Mouse (Mus musculus): Measurements from ENCODE around the gene Rhbdf1. TPM values are rescaled to one million over a fixed set of nuclear protein-coding genes. Genes with fewer than 3 reads are reported as not detected.
A peak's percentile ranks its signal among the peaks of the same experiment; 100 is the strongest.

The Rhbdf1 gene
- total RNA-seq, 2 experiments from 2014 or later, result 13.9 to 14.4 TPM

DNA sequence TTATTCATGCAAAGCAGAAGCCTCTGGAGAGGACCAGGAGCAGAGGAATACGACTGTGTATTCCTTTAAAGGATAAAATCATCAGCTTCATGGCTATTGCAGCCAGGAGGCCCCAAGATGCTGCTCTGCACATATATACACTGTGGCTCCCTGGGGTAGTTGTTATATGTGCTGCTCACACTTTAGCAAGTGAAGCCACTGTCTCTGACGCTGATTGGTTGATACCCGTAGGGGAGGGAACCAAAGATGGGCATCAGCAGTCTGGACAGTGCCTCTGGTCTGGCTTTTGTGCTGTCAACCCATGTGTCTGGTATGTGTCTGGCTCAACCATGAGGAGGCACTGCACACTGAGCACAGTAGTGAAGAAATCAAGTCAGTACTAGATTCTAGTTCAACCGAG, 55.4 kb downstream of the Rhbdf1 start:
- Histone ChIP-seq H3K4me3 (no peak overlapping the region), H3K27ac (no peak overlapping the region)
- TF ChIP-seq CTCF (IDR thresholded peaks at IDR 0.05), result no peak
- intact Hi-C loops (cut with DNase I), result no loop called here
- no peak for DNase-seq (ENCODE audit: extremely low spot score in 1 of 2, low spot score in 2 of 2)

DNA sequence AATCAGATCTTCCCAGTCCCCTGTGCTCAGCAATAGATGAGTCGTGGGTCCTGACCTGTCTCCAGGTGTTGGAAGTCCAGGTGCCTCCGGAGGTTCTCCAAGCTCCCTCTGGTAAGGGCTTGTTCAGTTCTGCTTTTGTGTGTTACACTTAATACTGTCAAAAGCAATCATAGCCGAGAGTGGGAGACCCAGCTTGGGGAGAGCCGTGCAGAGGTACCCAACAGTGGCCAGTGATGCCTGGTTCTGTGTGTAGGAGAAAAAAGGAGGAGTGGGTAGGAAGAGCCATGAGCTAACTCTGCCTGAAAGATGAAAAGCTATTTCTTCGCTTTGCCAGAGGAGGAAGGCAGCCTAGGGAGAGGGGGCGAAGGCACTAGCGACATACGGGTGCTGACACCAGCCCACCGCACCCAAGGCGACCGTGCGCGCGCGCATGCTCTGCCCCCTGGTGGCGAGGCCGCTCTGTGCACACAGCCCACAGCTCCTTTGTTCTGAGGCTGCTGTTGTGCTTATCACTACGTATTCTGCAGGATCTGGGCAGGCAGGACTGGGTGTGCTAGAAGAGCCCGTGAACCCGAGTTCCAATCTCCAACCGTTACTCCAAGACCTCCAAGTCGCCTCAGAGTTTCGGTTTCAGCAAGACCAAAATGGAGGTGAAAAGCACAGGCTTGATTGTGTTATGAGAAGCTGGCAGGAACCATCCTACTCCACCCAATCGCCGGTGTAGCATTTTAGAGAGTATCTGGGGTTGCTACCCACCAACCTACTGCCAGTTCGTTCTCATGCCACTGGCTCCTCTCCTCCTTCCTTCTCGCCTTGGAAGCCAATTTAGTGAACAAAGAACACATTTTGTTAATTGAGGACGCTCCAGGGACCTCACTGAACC, 59.9 kb downstream of the Rhbdf1 start:
- TF ChIP-seq CTCF (IDR thresholded peaks at IDR 0.05), result peak; percentile 99
- intact Hi-C loops (cut with DNase I), result loop anchor here (1.0 to 5.0 kb wide), 3 partner anchors 162 to 485 kb away; partner anchors contain the start of gene Nsg2
- Histone ChIP-seq H3K27ac (peak overlapping the region; percentile 72), H3K4me3 (peak overlapping the region; percentile 41)
- DNase-seq (ENCODE audit: extremely low spot score in 1 of 2, low spot score in 2 of 2), result peak; percentile 89 to 94

DNA sequence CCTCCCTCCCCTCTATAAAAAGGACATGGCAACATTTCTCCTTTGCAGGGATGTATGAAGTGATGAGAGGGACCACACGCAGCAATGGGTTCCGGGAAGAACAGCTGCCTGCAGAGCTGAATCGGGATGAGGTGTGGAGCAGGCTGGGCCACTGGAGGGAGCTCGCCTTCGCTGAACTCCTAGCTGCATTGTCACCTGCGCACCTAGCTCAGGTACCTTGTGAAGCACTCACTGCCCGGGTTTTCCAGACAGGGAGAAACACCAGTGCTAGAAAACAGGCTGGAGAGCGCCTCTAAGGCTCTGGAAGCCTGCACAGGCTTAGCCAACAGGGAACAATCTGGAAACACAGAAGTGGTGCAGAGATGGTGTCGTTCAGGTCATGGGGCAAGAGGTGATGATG, 60.6 kb downstream of the Rhbdf1 start:
- TF ChIP-seq CTCF (IDR thresholded peaks at IDR 0.05), result peak; percentile 47
- peak overlapping the region; percentile 72 for H3K27ac ChIP-seq
- intact Hi-C loops (cut with DNase I), result loop anchor here (5.0 kb wide), 2 partner anchors 209 to 484 kb away; no protein-coding TSS in a partner anchor
- DNase-seq (ENCODE audit: extremely low spot score in 1 of 2, low spot score in 2 of 2), result peak in 1 of 2 experiments; percentile 43
- peak overlapping the region; percentile 41 for H3K4me3 ChIP-seq

DNA sequence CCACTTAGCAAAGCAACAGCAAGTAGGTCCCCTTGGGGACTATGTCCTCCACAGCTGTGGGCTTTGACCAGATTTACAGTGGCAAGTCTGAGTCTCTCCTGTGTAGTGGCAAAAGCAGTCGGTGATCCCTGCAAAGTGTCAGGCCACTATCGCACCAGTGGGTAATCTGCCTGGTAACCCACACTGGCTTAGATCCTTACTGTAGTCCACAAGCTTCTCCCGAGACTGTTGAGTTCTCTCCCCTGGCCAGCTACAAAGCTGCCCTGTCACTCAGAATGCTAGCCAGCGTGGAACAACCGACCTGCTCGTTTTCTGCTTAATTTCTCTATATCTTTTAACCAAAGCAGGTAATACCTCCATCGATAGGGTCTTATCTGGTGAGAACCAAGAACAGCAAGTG, 61.8 kb downstream of the Rhbdf1 start:
- H3K27ac ChIP-seq, result no peak overlapping the region
- DNase-seq (ENCODE audit: extremely low spot score in 1 of 2, low spot score in 2 of 2), result no peak
- intact Hi-C loops (cut with DNase I), result loop anchor here (5.0 kb wide), 2 partner anchors 208 to 483 kb away; no protein-coding TSS in a partner anchor
- TF ChIP-seq CTCF (IDR thresholded peaks at IDR 0.05), result no peak
- H3K4me3 ChIP-seq, result no peak overlapping the region

Other genes starting within 250 kb of the Rhbdf1 start
- gene Nsg2, start 221.8 kb downstream of the Rhbdf1 start, total RNA-seq (2021), result 100 to 1,000 TPM; 605 to 615 TPM
- not detected for gene Il9r, start 22.0 kb downstream of the Rhbdf1 start, total RNA-seq (2021)
- 10 to 100 TPM; 19.2 to 24.6 TPM for gene Snrnp25, start 16.9 kb downstream of the Rhbdf1 start, total RNA-seq (2021)
- 10 to 100 TPM; 17.5 to 19.1 TPM for gene Mpg, start 4.2 kb upstream of the Rhbdf1 start, total RNA-seq (2021)
- gene Nprl3, start 45.4 kb upstream of the Rhbdf1 start, total RNA-seq (2021), result 10 to 100 TPM; 45.2 to 52.2 TPM
- gene Hba-x, start 54.1 kb upstream of the Rhbdf1 start, total RNA-seq (2021), result not detected
- 100 to 1,000 TPM; 247 to 343 TPM for gene Hba-a1, start 61.2 kb upstream of the Rhbdf1 start, total RNA-seq (2021)
- gene Hbq1b, start 64.7 kb upstream of the Rhbdf1 start, total RNA-seq (2021), result not detected
- gene Hba-a2, start 74.2 kb upstream of the Rhbdf1 start, total RNA-seq (2021), result 100 to 1,000 TPM; 271 to 300 TPM
- 1 to 10 TPM; 1.7 TPM for gene Hbq1a, start 77.8 kb upstream of the Rhbdf1 start, total RNA-seq (2021)
- 10 to 100 TPM; 11.4 to 16.4 TPM for gene Sh3pxd2b, start 125.5 kb upstream of the Rhbdf1 start, total RNA-seq (2021)
- 10 to 100 TPM; 53.9 to 57.3 TPM for gene Ubtd2, start 233.1 kb upstream of the Rhbdf1 start, total RNA-seq (2021)